Mouse (Mus musculus) limb, embryonic 15.5 days (tissue): Measurements from ENCODE around the gene Strip1. TPM values are rescaled to one million over a fixed set of nuclear protein-coding genes. Genes with fewer than 3 reads are reported as not detected.
"Not testable (repeated sequence)": the region's sequence is repeated elsewhere in the genome, so short reads cannot be mapped to it uniquely, and the experiment has no call there.

Experiments used
- ATAC-seq: fragments of 200-750 bp; cut with Nextera tagmentation; 2 replicates; pipeline ENCODE4 v1.8.0; 2017; ENCODE audit warnings: low read depth, moderate TSS enrichment; ENCODE audit not compliant: insufficient number of reproducible peaks, low FRiP score, low TSS enrichment
- H3K27ac ChIP-seq: fragments of 300-500 bp; sonication (generic); 2 replicates; pipeline ENCODE4 v1.5.1; 2015; ENCODE audit warnings: moderate library complexity, mild to moderate bottlenecking, inconsistent platforms
- H3K27me3 ChIP-seq: fragments of 300-500 bp; sonication (generic); 2 replicates; pipeline ENCODE4 v1.6.1; 2015; ENCODE audit warnings: inconsistent platforms
- H3K36me3 ChIP-seq: fragments of 300-500 bp; sonication (generic); 2 replicates; pipeline ENCODE4 v1.6.1; 2015; ENCODE audit warnings: inconsistent platforms
- H3K4me1 ChIP-seq: fragments of 300-500 bp; sonication (generic); 2 replicates; pipeline ENCODE4 v1.6.1; 2015; ENCODE audit warnings: inconsistent platforms
- H3K4me2 ChIP-seq: fragments of 300-500 bp; sonication (generic); 2 replicates; pipeline ENCODE4 v1.6.1; 2015; ENCODE audit warnings: mild to moderate bottlenecking, inconsistent platforms
- H3K4me3 ChIP-seq: fragments of 300-500 bp; sonication (generic); 2 replicates; pipeline ENCODE4 v1.5.1; 2015; ENCODE audit warnings: mild to moderate bottlenecking, inconsistent platforms
- H3K9ac ChIP-seq: fragments of 300-500 bp; sonication (generic); 2 replicates; pipeline ENCODE4 v1.6.1; 2015; ENCODE audit warnings: inconsistent platforms
- H3K9me3 ChIP-seq: fragments of 300-500 bp; sonication (generic); 2 replicates; pipeline ENCODE4 v1.6.1; 2016; ENCODE audit warnings: inconsistent platforms
- WGBS: fragments of 180-500 bp; shearing (Covaris S2); methylation state at CpG from one replicate; pipeline ENCODE4 v1.1.7; 2015; 5-methylcytosine and 5-hydroxymethylcytosine counted together
- polyA plus RNA-seq: library from polyadenylated mRNA; unstranded; fragments of >200 nt; fragmentation: Nextera tagmentation; extraction: Ambion mirVana; gene quantifications from 2 replicates; pipeline ENCODE4 v1.2.1, GENCODE M21; 2015

Strip1 gene
- polyA plus RNA-seq, 1 experiment from 2014 or later, result 55.8 TPM

- ATAC-seq, result no peak
- H3K9ac ChIP-seq, result no peak overlapping the region
- no peaks in the 10 kb centered on the region for H3K9me3 ChIP-seq
- H3K4me3 ChIP-seq, result no peak overlapping the region
- H3K27me3 ChIP-seq, result no peaks in the 10 kb centered on the region
- WGBS, result 89% methylated on average over 3 of the region's 3 CpGs
- H3K4me1 ChIP-seq, result no peaks in the 10 kb centered on the region
- H3K4me2 ChIP-seq, result no peak overlapping the region
- H3K36me3 ChIP-seq, result no peaks in the 10 kb centered on the region
- no peak overlapping the region for H3K27ac ChIP-seq
Observed at GRCm38 (mm10) chr3:107652968-107653367, 21.5 kb upstream of the Strip1 start.

- H3K9ac ChIP-seq, result not testable (repeated sequence)
- 66% methylated on average over 5 of the region's 5 CpGs for WGBS
Observed at GRCm38 (mm10) chr3:107650276-107650675, 18.8 kb upstream of the Strip1 start.

GRCm38 (mm10) chr3:107646947-107647346 lies 15.5 kb upstream of the Strip1 start:
- Histone ChIP-seq H3K27ac (no peak overlapping the region), H3K4me3 (no peak overlapping the region), H3K27me3 (no peaks in the 10 kb centered on the region), H3K4me2 (no peak overlapping the region), H3K4me1 (no peaks in the 10 kb centered on the region), H3K9ac (no peak overlapping the region), H3K9me3 (no peaks in the 10 kb centered on the region), H3K36me3 (no peaks in the 10 kb centered on the region)
- ATAC-seq, result no peak
- 75% methylated on average over 3 of the region's 3 CpGs for WGBS

More at GRCm38 (mm10) chr3:107650276-107650675, 18.8 kb upstream of the Strip1 start:
- not testable (repeated sequence) for H3K4me2 ChIP-seq, H3K4me1 ChIP-seq, H3K27me3 ChIP-seq, H3K9me3 ChIP-seq, H3K27ac ChIP-seq, H3K4me3 ChIP-seq, ATAC-seq, H3K36me3 ChIP-seq

GRCm38 (mm10) chr3:107637606-107638172 lies 6.2 kb upstream of the Strip1 start:
- no peak overlapping the region for H3K27ac ChIP-seq
- no peaks in the 10 kb centered on the region for H3K9me3 ChIP-seq
- H3K4me3 ChIP-seq, result no peak overlapping the region
- no peaks in the 10 kb centered on the region for H3K36me3 ChIP-seq
- no peaks in the 10 kb centered on the region for H3K27me3 ChIP-seq
- WGBS, result 60% methylated on average over 5 of the region's 5 CpGs
- ATAC-seq, result no peak
- no peak overlapping the region for H3K4me2 ChIP-seq
- H3K4me1 ChIP-seq, result no peaks in the 10 kb centered on the region
- H3K9ac ChIP-seq, result no peak overlapping the region

- Histone ChIP-seq H3K36me3 (no peaks in the 10 kb centered on the region), H3K27ac (no peak overlapping the region), H3K27me3 (no peaks in the 10 kb centered on the region), H3K4me2 (no peak overlapping the region), H3K4me3 (no peak overlapping the region), H3K9ac (no peak overlapping the region), H3K9me3 (no peaks in the 10 kb centered on the region), H3K4me1 (no peaks in the 10 kb centered on the region)
- 69% methylated on average over 3 of the region's 3 CpGs for WGBS
- ATAC-seq, result no peak
Observed at GRCm38 (mm10) chr3:107636236-107636635, 4.7 kb upstream of the Strip1 start.

GRCm38 (mm10) chr3:107635836-107636235 lies 4.3 kb upstream of the Strip1 start:
- H3K9ac ChIP-seq, result no peak overlapping the region
- no peak overlapping the region for H3K4me2 ChIP-seq
- no peak overlapping the region for H3K27ac ChIP-seq
- H3K9me3 ChIP-seq, result no peaks in the 10 kb centered on the region
- no peak for ATAC-seq
- no peaks in the 10 kb centered on the region for H3K27me3 ChIP-seq
- H3K36me3 ChIP-seq, result no peaks in the 10 kb centered on the region
- H3K4me3 ChIP-seq, result no peak overlapping the region
- 51% methylated on average over 8 of the region's 8 CpGs for WGBS
- peaks cover under 1% of the 10 kb centered on the region; the same call in 1 of the 2 replicates for H3K4me1 ChIP-seq

- Histone ChIP-seq H3K36me3 (peaks cover under 1% of the 10 kb centered on the region; the same call in 1 of the 2 replicates), H3K9ac (no peak overlapping the region), H3K27me3 (no peaks in the 10 kb centered on the region), H3K4me2 (no peak overlapping the region), H3K27ac (no peak overlapping the region), H3K4me3 (no peak overlapping the region), H3K9me3 (no peaks in the 10 kb centered on the region), H3K4me1 (peaks cover 14% of the 10 kb centered on the region)
- ATAC-seq, result no peak
- 86% methylated on average over 9 of the region's 9 CpGs for WGBS
Observed at GRCm38 (mm10) chr3:107633906-107634305, 2.4 kb upstream of the Strip1 start.

GRCm38 (mm10) chr3:107632786-107633185 lies 1.3 kb upstream of the Strip1 start:
- no peak for ATAC-seq
- peaks cover 8% of the 10 kb centered on the region for H3K36me3 ChIP-seq
- H3K4me3 ChIP-seq, result no peak overlapping the region
- H3K4me1 ChIP-seq, result peaks cover 14% of the 10 kb centered on the region
- H3K9me3 ChIP-seq, result no peaks in the 10 kb centered on the region
- H3K9ac ChIP-seq, result no peak overlapping the region
- WGBS, result 79% methylated on average over 4 of the region's 4 CpGs
- H3K4me2 ChIP-seq, result no peak overlapping the region
- H3K27me3 ChIP-seq, result no peaks in the 10 kb centered on the region
- no peak overlapping the region for H3K27ac ChIP-seq

- ATAC-seq, result peak; percentile 38
- under 1% methylated on average over 48 of the region's 48 CpGs for WGBS
- peak within 1 kb of the TSS; percentile 99 for H3K9ac ChIP-seq
Observed at GRCm38 (mm10) chr3:107630682-107631522, 592 bp downstream of the Strip1 start, which contains the start of gene Gm10961. Gene Gm10961, plus strand, starts transcription at chr3:107631322.

GRCm38 (mm10) chr3:107629411-107629810 lies 2.1 kb downstream of the Strip1 start:
- peaks cover 41% of the 10 kb centered on the region for H3K36me3 ChIP-seq
- ATAC-seq, result no peak
- no peaks in the 10 kb centered on the region for H3K9me3 ChIP-seq
- no peaks in the 10 kb centered on the region for H3K27me3 ChIP-seq
- WGBS, result 88% methylated on average over 4 of the region's 4 CpGs
- H3K4me3 ChIP-seq, result no peak overlapping the region
- no peak overlapping the region for H3K4me2 ChIP-seq
- H3K4me1 ChIP-seq, result peaks cover 14% of the 10 kb centered on the region
- H3K27ac ChIP-seq, result no peak overlapping the region
- no peak overlapping the region for H3K9ac ChIP-seq

More at GRCm38 (mm10) chr3:107630682-107631522, 592 bp downstream of the Strip1 start, which contains the start of gene Gm10961:
- Histone ChIP-seq H3K4me2 (peak within 1 kb of the TSS; percentile 74), H3K9me3 (no peaks in the 10 kb centered on the region), H3K4me1 (peaks cover 14% of the 10 kb centered on the region), H3K4me3 (peak within 1 kb of the TSS; percentile 100), H3K27me3 (no peaks in the 10 kb centered on the region), H3K36me3 (peaks cover 27% of the 10 kb centered on the region), H3K27ac (peak within 1 kb of the TSS; percentile 95)

- no peak for ATAC-seq
- WGBS, result 90% methylated on average over 2 of the region's 2 CpGs
- Histone ChIP-seq H3K36me3 (peaks cover 49% of the 10 kb centered on the region), H3K9me3 (no peaks in the 10 kb centered on the region), H3K4me1 (peaks cover 14% of the 10 kb centered on the region), H3K27me3 (no peaks in the 10 kb centered on the region), H3K27ac (no peak overlapping the region), H3K9ac (no peak overlapping the region), H3K4me2 (no peak overlapping the region), H3K4me3 (no peak overlapping the region)
Observed at GRCm38 (mm10) chr3:107628551-107628950, 2.9 kb downstream of the Strip1 start.

GRCm38 (mm10) chr3:107627641-107628040 lies 3.9 kb downstream of the Strip1 start:
- Histone ChIP-seq H3K36me3 (peaks cover 58% of the 10 kb centered on the region), H3K9ac (no peak overlapping the region), H3K4me3 (no peak overlapping the region), H3K27me3 (no peaks in the 10 kb centered on the region), H3K9me3 (no peaks in the 10 kb centered on the region), H3K4me1 (peaks cover 14% of the 10 kb centered on the region), H3K4me2 (no peak overlapping the region), H3K27ac (no peak overlapping the region)
- no peak for ATAC-seq
- WGBS, result 91% methylated on average over 7 of the region's 7 CpGs
